Mouse (Mus musculus) lung, adult 10 weeks (tissue): ENCODE results near the gene Xpo6. TPM values are rescaled to one million over a fixed set of nuclear protein-coding genes. Genes with fewer than 3 reads are reported as not detected.

Source experiments
- polyA plus RNA-seq: library from polyadenylated mRNA; stranded (reverse); fragments of 350-450 nt; fragmentation: Illumina TruSeq; extraction: RNeasy Lipid Tissue Mini Kit (QIAGEN cat#74804); gene quantifications from one replicate; pipeline ENCODE4 v1.2.3, GENCODE M21; 2014; ENCODE audit warnings: low read depth, low replicate concordance; ENCODE audit not compliant: insufficient read depth

The Xpo6 gene
- 34.7 TPM for polyA plus RNA-seq

GRCm38 (mm10) chr7:126200178-126200996, at the start of gene Xpo6:
TSS of gene Xpo6 (minus strand) at chr7:126200501.

GRCm38 (mm10) chr7:126082286-126082741, 118.0 kb downstream of the Xpo6 start, which contains the start of gene Gsg1l:
TSS of gene Gsg1l (minus strand) at chr7:126082411.

Other genes with a start within 250 kb of the Xpo6 start
- gene Gsg1l, start 118.1 kb downstream of the Xpo6 start, polyA plus RNA-seq = 1.5 TPM
- 7.7 TPM for gene Sbk1, start 72.1 kb upstream of the Xpo6 start, polyA plus RNA-seq
- 14.7 TPM for gene Lat, start 169.1 kb upstream of the Xpo6 start, polyA plus RNA-seq
- gene Spns1, start 176.9 kb upstream of the Xpo6 start, polyA plus RNA-seq = 37.2 TPM
- gene Nfatc2ip, start 196.2 kb upstream of the Xpo6 start, polyA plus RNA-seq = 4.5 TPM
- gene Cd19, start 214.4 kb upstream of the Xpo6 start, polyA plus RNA-seq = 18.3 TPM
- gene Rabep2, start 228.3 kb upstream of the Xpo6 start, polyA plus RNA-seq = 14.1 TPM